In the genomic region with DNA sequence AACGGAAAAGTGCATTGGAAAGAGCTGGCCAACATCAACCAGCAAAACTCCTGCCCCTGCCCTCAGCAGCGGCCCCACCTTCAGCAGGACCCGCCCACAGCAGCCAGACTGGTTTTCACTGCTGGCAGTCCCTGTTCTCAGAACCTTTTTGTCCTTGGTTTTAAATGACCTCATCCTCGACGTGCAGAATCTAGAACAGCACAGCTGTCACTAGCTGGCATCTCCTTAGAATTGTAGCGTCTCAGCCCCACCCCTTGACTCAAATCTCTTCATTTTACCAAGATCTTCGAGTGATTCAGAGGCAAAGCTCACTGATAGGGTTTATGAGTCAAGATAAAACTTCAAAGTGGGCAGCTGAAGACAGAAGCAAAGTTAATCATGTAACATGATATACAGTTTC, we compare ENCODE assay signal across 8 mouse cellular contexts. TPM values are rescaled to one million over a fixed set of nuclear protein-coding genes. Genes with fewer than 3 reads are reported as not detected.
DNase-seq lines count a peak whose midpoint lies in the region; ATAC-seq and TF ChIP-seq lines count a peak whose summit lies in the region.

No protein-coding gene starts in this region.

- no peak for TF ChIP-seq CTCF in lung, adult 2 months (IDR thresholded peaks at IDR 0.05; ENCODE audit: insufficient read depth, low read length)

- ATAC-seq in intestine, embryonic 16.5 days, result peak; percentile 78
- peak; percentile 88 for ATAC-seq in stomach, embryonic 14.5 days (ENCODE audit: insufficient number of reproducible peaks, insufficient read depth, low FRiP score, low read depth)
- ATAC-seq in erythroblast, adult 5-6 weeks (replicated peaks; ENCODE audit: low FRiP score, poor library complexity, severe bottlenecking), result no peak

- H3K4me2 ChIP-seq in intestine, embryonic 16.5 days (ENCODE audit: low read depth, low read length), result peak overlapping the region; percentile 22
- no peak overlapping the region for H3K4me2 ChIP-seq in stomach, embryonic 14.5 days (replicated peaks; ENCODE audit: low read depth, low read length)

- H3K9me3 ChIP-seq in intestine, embryonic 16.5 days (ENCODE audit: control insufficient read depth, low read length), result no peaks in the 10 kb centered on the region
- no peaks in the 10 kb centered on the region; the same call in 1 of the 2 replicates for H3K9me3 ChIP-seq in stomach, embryonic 14.5 days (ENCODE audit: control insufficient read depth, low read depth, low read length)

- H3K4me3 ChIP-seq in lung, adult 2 months (replicated peaks; ENCODE audit: extremely low read depth, low read depth, low read length), result no peak overlapping the region
- no peak overlapping the region for H3K4me3 ChIP-seq in intestine, embryonic 16.5 days (ENCODE audit: low read length)
- no peak overlapping the region for H3K4me3 ChIP-seq in stomach, embryonic 14.5 days (ENCODE audit: low read depth, low read length)

- 19% methylated on average over 7 of the region's 7 CpGs for WGBS in lung, adult 2 months
- 10% methylated on average over 7 of the region's 7 CpGs for WGBS in intestine, embryonic 16.5 days
- WGBS in stomach, embryonic 14.5 days, result 13% methylated on average over 7 of the region's 7 CpGs

- H3K27me3 ChIP-seq in intestine, embryonic 16.5 days (replicated peaks; ENCODE audit: control insufficient read depth, insufficient read depth, low read length), result no peaks in the 10 kb centered on the region
- no peaks in the 10 kb centered on the region for H3K27me3 ChIP-seq in stomach, embryonic 14.5 days (ENCODE audit: control insufficient read depth, insufficient read depth, low read length)

- peak; percentile 73 to 82 for DNase-seq in lung, adult 18-20 months
- DNase-seq in lung, adult 2 months, result no peak
- peak; percentile 54 for DNase-seq in brain, adult 2 months (ENCODE audit: low read depth, low spot score)
- no peak for DNase-seq in retina, postnatal 1 day
- DNase-seq in spleen, adult 18-20 months, result no peak

- H3K9ac ChIP-seq in intestine, embryonic 16.5 days (ENCODE audit: low read depth, low read length), result no peak overlapping the region
- no peak overlapping the region for H3K9ac ChIP-seq in stomach, embryonic 14.5 days (replicated peaks; ENCODE audit: low read depth, low read length)

- no peak for TF ChIP-seq POLR2A in lung, adult 2 months (IDR thresholded peaks at IDR 0.05; ENCODE audit: borderline replicate concordance, extremely low read depth, low read depth, low read length)

- H3K36me3 ChIP-seq in intestine, embryonic 16.5 days (ENCODE audit: control insufficient read depth, insufficient read depth, low read length), result no peaks in the 10 kb centered on the region
- H3K36me3 ChIP-seq in stomach, embryonic 14.5 days (ENCODE audit: control insufficient read depth, insufficient read depth, low read length), result no peaks in the 10 kb centered on the region

- peak overlapping the region; percentile 66 for H3K27ac ChIP-seq in intestine, embryonic 16.5 days (ENCODE audit: low read length)
- H3K27ac ChIP-seq in stomach, embryonic 14.5 days (ENCODE audit: low read length), result no peak overlapping the region

- H3K4me1 ChIP-seq in lung, adult 2 months (ENCODE audit: control insufficient read depth, insufficient read depth, low read length), result peaks cover 6% of the 10 kb centered on the region
- peaks cover 28% of the 10 kb centered on the region for H3K4me1 ChIP-seq in intestine, embryonic 16.5 days (ENCODE audit: control insufficient read depth, insufficient read depth, low read length)
- peaks cover 11% of the 10 kb centered on the region; the same call in 1 of the 2 replicates for H3K4me1 ChIP-seq in stomach, embryonic 14.5 days (ENCODE audit: control insufficient read depth, insufficient read depth, low read length)

RNA-seq across cellular contexts. Expression of gene Akap13, which starts 57.8 kb away (rescaled TPM):
- 29.9 and 41.7 TPM in 2 replicates for polyA plus RNA-seq in lung, adult 2 months (2012; rRNA removed)
- polyA plus RNA-seq in intestine, embryonic 16.5 days (2015; fragmentation: Nextera tagmentation; extraction: Ambion mirVana), result 22.1 and 24.9 TPM in 2 replicates
- 68.8 and 74.0 TPM in 2 replicates for polyA plus RNA-seq in stomach, embryonic 14.5 days (2014; fragmentation: Nextera tagmentation; extraction: Ambion mirVana)
- 608 and 666 TPM in 2 replicates for total RNA-seq in erythroblast, adult 5-6 weeks (2015; ENCODE audit: low replicate concordance)
- 2,657 and 2,715 TPM in 2 replicates for total RNA-seq in erythroblast, adult 5-6 weeks (2017; ENCODE audit: low replicate concordance)

Comparison
In these comparisons a context has a peak if more than half of its experiments do, and no peak if none do; other contexts are left out.
1. DNase-seq: peak in lung, adult 18-20 months (2 of 2) and brain, adult 2 months (single experiment); none in lung, adult 2 months (single experiment), retina, postnatal 1 day (single experiment) and spleen, adult 18-20 months (0 of 2).